Mouse (Mus musculus): ENCODE results near the gene Tmem185b. TPM values are rescaled to one million over a fixed set of nuclear protein-coding genes. Genes with fewer than 3 reads are reported as not detected.

Tmem185b gene
- total and polyA plus RNA-seq, 2 experiments, result 6.6 to 14.2 TPM

DNA sequence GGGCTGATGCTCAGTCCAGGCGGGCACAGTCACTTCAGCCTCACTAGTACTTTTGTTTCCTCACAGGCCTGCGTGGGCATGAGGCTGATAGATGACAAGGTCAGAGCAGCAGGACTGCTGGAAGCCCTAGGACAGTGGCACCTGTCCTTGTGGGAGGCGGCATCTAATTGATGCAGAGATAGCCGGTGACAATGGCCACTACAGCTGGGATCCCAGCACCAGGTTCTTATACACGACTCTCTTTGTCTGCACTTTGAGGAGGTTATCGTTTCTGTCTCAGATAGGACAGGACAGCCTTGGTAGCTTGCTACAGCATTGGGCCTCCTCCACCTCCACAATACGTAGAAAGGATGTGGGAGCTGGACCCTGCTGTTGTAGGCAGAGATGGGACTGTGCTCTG is 2.6 kb upstream of the Tmem185b start:
- peaks cover 11% of the 10 kb centered on the region; the same call in 1 of the 2 replicates for H3K79me2 ChIP-seq (ENCODE audit: control insufficient read depth, insufficient read depth, low read length)
- H3K36me3 ChIP-seq (ENCODE audit: control insufficient read depth, insufficient read depth, low read length), result peaks cover 6% of the 10 kb centered on the region
- DNase-seq (ENCODE audit: extremely low read depth, low read depth, low spot score), result no peak
- 75% methylated on average over 7 of the region's 7 CpGs for WGBS
- no peak overlapping the region for H3K4me3 ChIP-seq (ENCODE audit: insufficient read depth, low read depth, low read length)
- TF ChIP-seq CTCF (IDR thresholded peaks at IDR 0.05; ENCODE audit: low read depth, low read length) (no peak), POLR2A (IDR thresholded peaks at IDR 0.05; ENCODE audit: extremely low read depth, insufficient read depth, low read length) (no peak)
- H3K4me1 ChIP-seq (ENCODE audit: control insufficient read depth, insufficient read depth, low read length), result peaks cover 28% of the 10 kb centered on the region
- no peaks in the 10 kb centered on the region for H3K27me3 ChIP-seq (ENCODE audit: control insufficient read depth, insufficient read depth, low read length)
- no peak overlapping the region for H3K9ac ChIP-seq (ENCODE audit: low read depth, low read length)
- no peak overlapping the region for H3K27ac ChIP-seq (replicated peaks; ENCODE audit: insufficient read depth, low read depth, low read length)

GRCm38 (mm10) chr1:119523826-119524225 is 2.1 kb upstream of the Tmem185b start:
- H3K4me1 ChIP-seq (ENCODE audit: control insufficient read depth, insufficient read depth, low read length), result peaks cover 28% of the 10 kb centered on the region
- H3K9ac ChIP-seq (ENCODE audit: low read depth, low read length), result no peak overlapping the region
- TF ChIP-seq CTCF (IDR thresholded peaks at IDR 0.05; ENCODE audit: low read depth, low read length) (no peak), POLR2A (IDR thresholded peaks at IDR 0.05; ENCODE audit: extremely low read depth, insufficient read depth, low read length) (no peak)
- DNase-seq (ENCODE audit: extremely low read depth, low read depth, low spot score), result no peak
- H3K79me2 ChIP-seq (ENCODE audit: control insufficient read depth, insufficient read depth, low read length), result peaks cover 11% of the 10 kb centered on the region; the same call in 1 of the 2 replicates
- H3K27ac ChIP-seq (replicated peaks; ENCODE audit: insufficient read depth, low read depth, low read length), result no peak overlapping the region
- no peak overlapping the region for H3K4me3 ChIP-seq (ENCODE audit: insufficient read depth, low read depth, low read length)
- H3K36me3 ChIP-seq (ENCODE audit: control insufficient read depth, insufficient read depth, low read length), result peaks cover 7% of the 10 kb centered on the region
- 85% methylated on average over 7 of the region's 7 CpGs for WGBS
- no peaks in the 10 kb centered on the region for H3K27me3 ChIP-seq (ENCODE audit: control insufficient read depth, insufficient read depth, low read length)

- TF ChIP-seq CTCF (IDR thresholded peaks at IDR 0.05; ENCODE audit: low read depth, low read length) (no peak), POLR2A (IDR thresholded peaks at IDR 0.05; ENCODE audit: extremely low read depth, insufficient read depth, low read length) (no peak)
- H3K27ac ChIP-seq (replicated peaks; ENCODE audit: insufficient read depth, low read depth, low read length), result no peak overlapping the region
Measured at GRCm38 (mm10) chr1:119525004-119525444, 936 bp upstream of the Tmem185b start.

GRCm38 (mm10) chr1:119530941-119531340 is 5.0 kb downstream of the Tmem185b start:
- Histone ChIP-seq H3K4me3 (ENCODE audit: insufficient read depth, low read depth, low read length) (no peak overlapping the region), H3K79me2 (ENCODE audit: control insufficient read depth, insufficient read depth, low read length) (peaks cover 6% of the 10 kb centered on the region; the same call in 1 of the 2 replicates), H3K27ac (replicated peaks; ENCODE audit: insufficient read depth, low read depth, low read length) (no peak overlapping the region), H3K27me3 (ENCODE audit: control insufficient read depth, insufficient read depth, low read length) (no peaks in the 10 kb centered on the region), H3K9ac (ENCODE audit: low read depth, low read length) (no peak overlapping the region), H3K36me3 (ENCODE audit: control insufficient read depth, insufficient read depth, low read length) (peaks cover 7% of the 10 kb centered on the region), H3K4me1 (ENCODE audit: control insufficient read depth, insufficient read depth, low read length) (peaks cover 6% of the 10 kb centered on the region; the same call in 1 of the 2 replicates)
- TF ChIP-seq POLR2A (IDR thresholded peaks at IDR 0.05; ENCODE audit: extremely low read depth, insufficient read depth, low read length) (no peak), CTCF (IDR thresholded peaks at IDR 0.05; ENCODE audit: low read depth, low read length) (no peak)
- no peak for DNase-seq (ENCODE audit: extremely low read depth, low read depth, low spot score)
- 86% methylated on average over 13 of the region's 13 CpGs for WGBS

More at GRCm38 (mm10) chr1:119525004-119525444, 936 bp upstream of the Tmem185b start:
- Histone ChIP-seq H3K4me1 (ENCODE audit: control insufficient read depth, insufficient read depth, low read length) (peaks cover 23% of the 10 kb centered on the region), H3K4me3 (ENCODE audit: insufficient read depth, low read depth, low read length) (no peak overlapping the region), H3K36me3 (ENCODE audit: control insufficient read depth, insufficient read depth, low read length) (peaks cover 7% of the 10 kb centered on the region), H3K79me2 (ENCODE audit: control insufficient read depth, insufficient read depth, low read length) (peaks cover 11% of the 10 kb centered on the region; the same call in 1 of the 2 replicates), H3K9ac (ENCODE audit: low read depth, low read length) (no peak overlapping the region), H3K27me3 (ENCODE audit: control insufficient read depth, insufficient read depth, low read length) (no peaks in the 10 kb centered on the region)
- DNase-seq (ENCODE audit: extremely low read depth, low read depth, low spot score), result no peak
- 15% methylated on average over 5 of the region's 5 CpGs for WGBS

GRCm38 (mm10) chr1:119532165-119532564 is 6.2 kb downstream of the Tmem185b start:
- H3K4me3 ChIP-seq (ENCODE audit: insufficient read depth, low read depth, low read length), result no peak overlapping the region
- 93% methylated on average over 6 of the region's 6 CpGs for WGBS
- TF ChIP-seq CTCF (IDR thresholded peaks at IDR 0.05; ENCODE audit: low read depth, low read length), result no peak
- TF ChIP-seq POLR2A (IDR thresholded peaks at IDR 0.05; ENCODE audit: extremely low read depth, insufficient read depth, low read length), result no peak
- H3K36me3 ChIP-seq (ENCODE audit: control insufficient read depth, insufficient read depth, low read length), result peaks cover 6% of the 10 kb centered on the region
- H3K27me3 ChIP-seq (ENCODE audit: control insufficient read depth, insufficient read depth, low read length), result no peaks in the 10 kb centered on the region
- H3K4me1 ChIP-seq (ENCODE audit: control insufficient read depth, insufficient read depth, low read length), result no peaks in the 10 kb centered on the region
- no peak overlapping the region for H3K9ac ChIP-seq (ENCODE audit: low read depth, low read length)
- H3K79me2 ChIP-seq (ENCODE audit: control insufficient read depth, insufficient read depth, low read length), result no peaks in the 10 kb centered on the region
- no peak overlapping the region for H3K27ac ChIP-seq (replicated peaks; ENCODE audit: insufficient read depth, low read depth, low read length)
- no peak for DNase-seq (ENCODE audit: extremely low read depth, low read depth, low spot score)

GRCm38 (mm10) chr1:119533093-119533805 is 7.3 kb downstream of the Tmem185b start:
- Histone ChIP-seq H3K79me2 (ENCODE audit: control insufficient read depth, insufficient read depth, low read length) (no peaks in the 10 kb centered on the region), H3K27ac (replicated peaks; ENCODE audit: insufficient read depth, low read depth, low read length) (no peak overlapping the region), H3K4me3 (ENCODE audit: insufficient read depth, low read depth, low read length) (no peak overlapping the region), H3K4me1 (ENCODE audit: control insufficient read depth, insufficient read depth, low read length) (no peaks in the 10 kb centered on the region), H3K36me3 (ENCODE audit: control insufficient read depth, insufficient read depth, low read length) (peaks cover 2% of the 10 kb centered on the region; the same call in 1 of the 2 replicates), H3K27me3 (ENCODE audit: control insufficient read depth, insufficient read depth, low read length) (no peaks in the 10 kb centered on the region), H3K9ac (ENCODE audit: low read depth, low read length) (no peak overlapping the region)
- no peak for DNase-seq (ENCODE audit: extremely low read depth, low read depth, low spot score)
- WGBS, result 92% methylated on average over 18 of the region's 18 CpGs
- no peak for TF ChIP-seq POLR2A (IDR thresholded peaks at IDR 0.05; ENCODE audit: extremely low read depth, insufficient read depth, low read length)

Measured in liver, adult 2 months (tissue).